Mouse (Mus musculus) erythroblast, embryonic 14.5 days (primary cell): Measurements from ENCODE around the gene Aoc1.

Experiments used
- GATA1 ChIP-seq: IDR thresholded peaks from 2 replicates; pipeline ENCODE4 v1.6.1; 2012; ENCODE audit warnings: low read length, inconsistent platforms, mixed read lengths
- TAL1 ChIP-seq: IDR thresholded peaks from 3 replicates; pipeline ENCODE4 v1.6.1; 2012; ENCODE audit warnings: low read length, inconsistent platforms, mixed read lengths

DNA sequence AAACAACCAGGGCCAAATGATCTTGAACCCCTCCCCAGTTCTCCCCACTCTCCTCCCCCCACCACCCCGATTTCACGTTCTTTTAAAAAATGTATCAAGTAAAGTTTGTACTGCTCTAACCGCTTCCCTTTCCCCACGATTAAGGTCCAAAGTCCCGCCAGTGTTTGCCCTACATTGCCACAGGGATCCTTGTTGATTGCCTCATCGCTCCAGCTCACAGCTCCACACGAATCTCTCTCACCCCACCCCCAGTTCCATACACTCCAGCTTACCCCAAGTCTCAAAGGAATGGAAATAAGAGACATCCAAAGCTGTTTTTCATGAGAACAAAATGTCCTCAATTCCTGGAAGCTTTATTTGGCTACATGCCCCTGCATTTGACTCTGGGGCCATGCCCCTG lies 47.7 kb upstream of the Aoc1 start:
- TF ChIP-seq TAL1 (no peak), GATA1 (no peak)
